Mouse (Mus musculus) frontal cortex, postnatal 25 days (tissue): ENCODE data around the gene Srebf1.

Source experiments
- DNase-seq, 2 experiments: peaks; one replicate each; pipeline ENCODE4 v3.0.0; 2022; ENCODE audit warnings: low spot score in 2 of 2

The Srebf1 gene

GRCm38 (mm10) chr11:60233235-60233634, 10.9 kb upstream of the Srebf1 start:
- no peak for DNase-seq

GRCm38 (mm10) chr11:60232441-60233058, 10.2 kb upstream of the Srebf1 start:
- no peak for DNase-seq

GRCm38 (mm10) chr11:60231951-60232350, 9.6 kb upstream of the Srebf1 start:
- no peak for DNase-seq

GRCm38 (mm10) chr11:60231326-60231725, 8.9 kb upstream of the Srebf1 start:
- DNase-seq: no peak

GRCm38 (mm10) chr11:60230512-60230911, 8.1 kb upstream of the Srebf1 start:
- DNase-seq: no peak

GRCm38 (mm10) chr11:60229821-60230220, 7.4 kb upstream of the Srebf1 start:
- DNase-seq: no peak

GRCm38 (mm10) chr11:60228525-60228924, 6.1 kb upstream of the Srebf1 start:
- DNase-seq: no peak

GRCm38 (mm10) chr11:60225874-60226273, 3.5 kb upstream of the Srebf1 start:
- DNase-seq: no peak

DNA sequence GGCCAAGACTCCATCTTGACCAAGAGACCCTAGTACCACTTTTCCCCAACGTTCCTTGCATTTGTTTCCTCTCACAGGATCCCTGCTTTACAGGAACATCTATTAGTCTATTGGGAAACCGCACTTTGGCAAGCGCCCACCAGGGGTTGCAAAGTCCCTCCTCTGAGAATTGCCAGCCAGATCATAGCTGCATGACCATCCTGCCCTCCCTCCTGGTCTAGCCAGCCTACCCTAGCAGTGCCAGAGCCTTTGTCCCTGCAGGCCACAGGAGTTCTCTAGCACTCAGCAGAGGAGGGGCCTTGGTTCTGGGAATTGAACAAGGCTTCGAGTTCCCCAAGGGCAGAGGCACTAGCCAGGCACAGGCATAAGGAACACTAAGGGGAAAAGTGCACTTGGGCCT, 2.3 kb upstream of the Srebf1 start:
- no peak for DNase-seq

DNA sequence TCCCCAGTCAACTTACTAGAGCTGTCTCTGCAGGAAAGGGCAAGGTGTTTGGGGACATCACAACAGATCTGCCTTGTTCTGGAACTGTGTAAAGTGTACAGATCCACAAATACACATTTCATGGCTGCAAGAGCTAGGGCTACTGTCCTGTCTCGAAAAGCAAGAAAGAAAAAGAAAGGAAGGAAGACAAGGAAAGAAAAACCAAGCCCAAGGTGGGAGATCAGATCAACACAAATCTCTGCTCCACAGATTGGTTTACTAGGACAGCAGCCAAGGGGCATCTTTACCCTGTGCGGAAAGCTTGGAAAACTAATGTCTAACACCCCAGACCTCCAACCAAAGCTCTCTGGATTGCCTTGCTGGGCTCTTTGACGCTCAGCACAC, 304 bp downstream of the Srebf1 start:
- DNase-seq: no peak

GRCm38 (mm10) chr11:60221425-60221824, 956 bp downstream of the Srebf1 start:
- DNase-seq: no peak

- peak; percentile 84 to 85 for DNase-seq
Observed at GRCm38 (mm10) chr11:60220291-60220804, 2.0 kb downstream of the Srebf1 start.

DNA sequence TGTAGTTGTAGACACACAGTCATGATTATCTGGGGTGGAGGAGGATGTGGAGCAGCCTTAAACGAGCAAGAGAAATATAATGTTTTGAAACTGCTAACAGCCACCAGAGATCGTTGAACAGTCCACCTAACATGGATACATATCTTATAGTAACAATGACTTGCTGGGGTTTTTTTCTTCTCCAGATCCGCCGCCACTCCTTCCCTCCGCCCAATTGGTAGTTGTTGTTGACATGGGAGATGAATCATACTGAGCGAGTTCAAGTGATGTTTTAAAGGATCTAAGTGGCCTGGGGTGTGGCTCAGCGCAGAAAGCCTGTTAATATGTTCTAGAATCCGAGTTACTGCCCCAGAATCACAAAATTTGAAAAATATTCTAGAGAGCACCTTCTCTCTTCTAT, 2.8 kb downstream of the Srebf1 start:
- no peak for DNase-seq

DNA sequence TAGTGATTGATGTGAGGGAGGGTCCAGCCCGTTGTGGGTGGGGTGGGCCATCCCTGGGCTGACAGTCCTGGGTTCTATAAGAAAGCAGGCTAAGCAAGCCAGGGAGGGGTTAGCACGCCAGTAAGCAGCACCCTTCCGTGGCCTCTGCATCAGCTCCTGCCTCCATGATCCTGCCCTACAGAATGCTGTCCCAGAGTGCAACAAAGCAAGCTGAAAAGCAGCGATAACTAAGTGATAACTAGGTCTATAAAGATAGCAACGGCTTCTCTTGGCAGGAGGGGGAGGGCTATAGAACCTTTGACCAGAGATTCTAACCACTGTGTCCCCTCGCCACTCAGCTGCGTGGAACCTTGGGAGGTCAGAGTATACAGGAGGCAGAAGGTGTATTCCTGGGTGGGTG, 4.9 kb downstream of the Srebf1 start:
- no peak for DNase-seq

- no peak for DNase-seq
Observed at GRCm38 (mm10) chr11:60216671-60217070, 5.7 kb downstream of the Srebf1 start.

DNA sequence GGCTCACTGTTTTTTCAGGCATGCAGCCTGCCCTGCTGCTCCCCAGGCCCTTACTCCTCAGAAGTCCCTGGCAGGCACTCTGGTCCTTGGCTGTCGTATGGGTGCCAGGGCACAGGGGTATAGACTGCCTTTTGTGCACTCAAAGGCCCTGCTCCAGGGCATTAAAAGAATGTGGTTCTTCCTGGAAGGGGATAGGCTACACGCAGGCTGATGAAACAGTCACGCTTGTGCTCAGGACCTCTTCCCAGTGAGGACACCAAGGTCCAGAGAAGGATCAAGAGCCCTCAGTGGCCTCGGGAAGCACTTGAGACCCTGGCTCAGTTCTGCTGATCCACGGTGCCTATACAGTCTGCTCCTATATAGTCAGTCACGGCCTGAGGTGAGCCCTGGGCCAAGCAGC, 9.1 kb downstream of the Srebf1 start:
- DNase-seq: no peak

DNA sequence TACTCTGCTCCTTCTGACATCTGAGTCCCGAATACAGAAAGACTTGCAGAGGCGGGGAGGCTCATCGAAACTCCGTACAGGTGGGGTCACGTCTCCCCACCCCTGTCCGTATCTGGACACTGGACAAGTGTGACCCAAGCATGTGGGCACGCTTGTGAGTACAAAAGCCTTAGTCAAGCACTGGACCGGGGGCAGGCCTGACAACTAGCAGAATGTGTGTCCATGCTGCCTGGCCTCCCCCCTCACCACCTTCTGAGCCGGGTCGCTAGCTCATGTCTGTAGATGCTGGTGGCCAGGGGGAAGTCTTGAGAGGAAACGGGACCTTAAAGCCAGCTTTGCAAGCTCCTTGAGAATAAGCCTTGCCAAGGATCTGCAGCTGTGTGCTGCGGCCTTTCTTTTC, 10.6 kb downstream of the Srebf1 start:
- no peak for DNase-seq

DNA sequence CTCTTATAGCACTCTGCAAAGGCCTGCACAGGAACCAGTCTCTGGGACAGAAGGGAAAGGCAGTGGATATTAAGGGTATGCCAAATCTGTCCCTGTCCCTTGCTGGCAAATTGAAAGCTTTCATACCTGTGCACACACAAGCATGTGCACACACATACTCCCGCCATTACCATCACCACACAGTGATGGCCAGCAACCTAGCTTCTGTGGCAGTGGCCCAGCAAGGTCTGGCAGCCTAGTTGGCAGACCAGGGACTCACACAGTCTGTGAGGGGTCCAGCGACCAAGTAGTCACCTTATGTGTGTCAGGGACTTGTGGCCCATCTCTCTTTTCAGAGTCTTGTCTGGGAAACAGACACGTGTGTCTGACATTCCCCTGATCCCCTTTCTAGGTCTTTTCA, 11.2 kb downstream of the Srebf1 start:
- no peak for DNase-seq

GRCm38 (mm10) chr11:60210305-60210724, 12.1 kb downstream of the Srebf1 start:
- peak; percentile 67 to 72 for DNase-seq

GRCm38 (mm10) chr11:60209933-60210249, 12.5 kb downstream of the Srebf1 start:
- no peak for DNase-seq

DNA sequence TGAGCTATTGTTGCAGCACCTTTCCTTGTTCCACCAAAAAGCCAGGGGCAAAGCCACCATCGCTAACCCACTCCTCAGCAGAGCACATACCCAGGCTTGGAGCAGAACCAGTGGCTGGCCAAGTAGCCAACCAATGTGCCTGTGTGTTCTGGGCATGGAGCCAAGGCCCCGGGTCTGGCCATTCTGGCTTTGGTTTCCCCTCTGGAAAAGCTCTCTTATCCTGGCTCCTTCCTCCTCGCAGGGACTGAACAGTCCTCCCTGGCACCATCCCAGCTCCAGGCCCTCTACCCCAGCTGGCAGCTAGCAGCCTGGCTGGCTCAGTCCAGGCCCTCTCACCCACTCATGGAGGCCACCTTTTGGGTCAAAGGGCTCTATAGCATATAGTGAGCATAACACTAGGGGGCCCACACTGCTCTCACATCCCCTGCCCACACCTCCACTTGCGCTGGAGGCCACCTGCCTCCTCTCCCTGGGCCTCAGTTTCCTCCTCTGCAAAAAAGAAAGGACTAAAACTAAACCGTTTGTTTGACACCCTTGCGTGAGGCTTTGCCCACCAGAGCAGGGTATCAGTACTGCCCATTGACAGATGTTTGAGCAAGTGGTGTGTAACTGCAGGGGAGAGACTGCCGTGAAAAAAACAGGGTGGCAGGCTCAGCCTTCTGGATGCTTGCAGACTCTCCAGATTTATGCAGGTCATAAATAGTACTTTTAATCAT, 13.0 kb downstream of the Srebf1 start:
- peak in 1 of 2 experiments; percentile 71 for DNase-seq

DNA sequence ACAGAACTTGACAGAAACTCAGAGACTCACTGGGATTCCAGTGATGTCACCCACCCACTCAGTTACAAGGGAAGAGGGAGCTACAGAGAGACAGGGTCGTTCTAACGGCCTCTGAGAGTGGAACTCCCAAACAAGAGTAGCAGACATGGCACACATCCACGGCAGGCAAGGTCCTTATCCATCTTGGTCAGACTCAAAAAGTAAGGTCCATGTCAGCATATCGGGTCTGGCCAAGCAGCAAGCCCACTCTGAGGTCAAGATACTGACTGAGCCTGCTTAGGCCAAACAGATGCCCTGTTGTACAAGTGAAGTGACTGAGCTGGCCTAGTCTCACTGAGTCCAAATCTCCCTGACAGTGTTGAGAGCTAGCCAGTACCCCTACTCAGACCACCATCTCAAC, 13.7 kb downstream of the Srebf1 start:
- no peak for DNase-seq

GRCm38 (mm10) chr11:60208201-60208600, 14.2 kb downstream of the Srebf1 start:
- DNase-seq: no peak

GRCm38 (mm10) chr11:60206207-60206606, 16.2 kb downstream of the Srebf1 start:
- DNase-seq: no peak
